Mouse (Mus musculus): ENCODE data around the gene Eno4. TPM values are rescaled to one million over a fixed set of nuclear protein-coding genes. Genes with fewer than 3 reads are reported as not detected.

Eno4 gene
- polyA plus RNA-seq (2012; fragmentation: generic; extraction: Trizol), result under 1 TPM; 0.15 to 0.17 TPM

DNA sequence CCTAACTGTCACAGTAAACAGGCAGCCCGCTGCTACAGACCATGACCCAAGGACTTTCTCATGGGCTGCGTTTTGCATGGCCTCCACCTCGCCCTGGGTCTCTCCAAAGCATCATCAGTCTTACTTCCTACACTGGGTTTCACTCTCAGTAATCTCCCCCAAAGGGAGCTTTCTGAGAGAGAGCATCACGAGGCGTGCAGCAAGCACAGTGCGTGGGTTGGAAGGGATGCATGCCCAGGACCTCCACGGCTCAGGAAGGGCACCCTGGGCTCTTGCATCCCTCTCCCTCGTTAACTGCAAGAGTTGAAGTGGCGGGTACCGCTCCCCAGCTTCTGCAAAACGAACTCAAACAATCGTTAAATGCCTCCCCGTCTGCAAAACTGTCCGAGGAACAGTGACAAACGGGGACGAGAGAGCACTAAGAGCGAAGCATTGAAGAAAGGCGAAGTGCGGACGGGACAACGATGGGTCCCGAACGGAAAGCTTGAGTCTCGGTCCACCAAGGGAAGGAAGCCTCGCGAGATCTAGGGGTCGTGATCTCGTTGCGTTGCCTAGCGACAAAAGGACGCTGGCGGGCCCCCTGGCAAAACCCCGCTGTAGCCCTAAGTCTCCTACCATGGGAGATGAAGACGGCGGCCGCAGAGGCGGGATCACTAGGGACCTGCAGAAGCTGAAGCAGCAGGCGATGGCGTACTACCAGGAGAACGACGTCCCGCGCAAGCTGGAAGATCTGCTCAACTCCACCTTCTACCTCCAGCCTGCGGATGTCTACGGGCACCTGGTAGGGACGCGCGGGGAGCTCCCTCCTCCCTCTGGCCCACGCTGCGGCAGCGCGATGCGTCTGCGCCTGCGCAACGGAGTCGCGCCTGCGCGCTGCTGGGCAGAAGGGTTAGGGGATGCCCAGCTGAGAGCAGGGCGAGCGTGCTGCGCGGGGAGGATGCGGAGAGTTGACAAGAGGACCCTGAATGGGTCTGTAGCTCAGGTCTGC, at the start of gene Eno4, which contains the start of gene Hspa12a:
TSS of gene Eno4 (plus strand) at position 585 of the 988 bp plus-strand sequence.
TSS of gene Hspa12a (minus strand) at position 814 of the 988 bp plus-strand sequence.

Other genes with a start within 250 kb of the Eno4 start
- gene Pnliprp1, start 214.5 kb upstream of the Eno4 start, polyA plus RNA-seq (2012; fragmentation: generic; extraction: Trizol), result not detected
- gene Pnliprp2, start 183.7 kb upstream of the Eno4 start, polyA plus RNA-seq (2012; fragmentation: generic; extraction: Trizol), result under 1 TPM in 1 of 2 experiments, not detected in 1; 0.07 TPM
- gene 1700019N19Rik, start 149.0 kb upstream of the Eno4 start, polyA plus RNA-seq (2012; fragmentation: generic; extraction: Trizol), result not detected
- 1 to 10 TPM in 1 of 2 experiments, under 1 TPM in 1; 0.63 to 1.1 TPM for gene Hspa12a, start 229 bp downstream of the Eno4 start, polyA plus RNA-seq (2012; fragmentation: generic; extraction: Trizol)
- gene Shtn1, start 132.7 kb downstream of the Eno4 start, polyA plus RNA-seq (2012; fragmentation: generic; extraction: Trizol), result under 1 TPM; 0.02 TPM
- not detected for gene Vax1, start 226.6 kb downstream of the Eno4 start, polyA plus RNA-seq (2012; fragmentation: generic; extraction: Trizol)

Data from C3H10T1/2 (cell line).